Mouse (Mus musculus) lung, postnatal 0 days (tissue): ENCODE data around the gene Xylt1. TPM values are rescaled to one million over a fixed set of nuclear protein-coding genes. Genes with fewer than 3 reads are reported as not detected.

Experiments used
- ATAC-seq: fragments of 200-750 bp; cut with Nextera tagmentation; 2 replicates; pipeline ENCODE4 v1.8.0; 2017; ENCODE audit warnings: moderate library complexity
- DNase-seq: peaks from one replicate; pipeline ENCODE4 v3.0.0-alpha.2; 2016; ENCODE audit warnings: low spot score
- H3K27ac ChIP-seq: fragments of 300-500 bp; sonication (generic); 2 replicates; pipeline ENCODE4 v1.5.1; 2014; ENCODE audit warnings: antibody characterized with exemption, mild to moderate bottlenecking, low read length, mixed read lengths
- H3K27me3 ChIP-seq: fragments of 300-500 bp; sonication (generic); replicated peaks from 2 replicates; pipeline ENCODE4 v1.6.1; 2014; ENCODE audit warnings: low read length, mixed read lengths; ENCODE audit not compliant: insufficient read depth
- H3K36me3 ChIP-seq: fragments of 300-500 bp; sonication (generic); 2 replicates; pipeline ENCODE4 v1.6.1; 2014; ENCODE audit warnings: low read length, mixed read lengths; ENCODE audit not compliant: insufficient read depth
- H3K4me1 ChIP-seq: fragments of 300-500 bp; sonication (generic); 2 replicates; pipeline ENCODE4 v1.6.1; 2014; ENCODE audit warnings: antibody characterized with exemption, low read depth, low read length, mixed read lengths; ENCODE audit not compliant: insufficient read depth
- H3K4me2 ChIP-seq: fragments of 300-500 bp; sonication (generic); replicated peaks from 2 replicates; pipeline ENCODE4 v1.6.1; 2014; ENCODE audit warnings: low read depth, mild to moderate bottlenecking, low read length, moderate library complexity, mixed read lengths
- H3K4me3 ChIP-seq: fragments of 300-500 bp; sonication (generic); 2 replicates; pipeline ENCODE4 v1.5.1; 2014; ENCODE audit warnings: low read depth, low read length
- H3K9ac ChIP-seq: fragments of 300-500 bp; sonication (generic); replicated peaks from 2 replicates; pipeline ENCODE4 v1.6.1; 2014; ENCODE audit warnings: low read depth, mild to moderate bottlenecking
- H3K9me3 ChIP-seq: fragments of 300-500 bp; sonication (generic); 2 replicates; pipeline ENCODE4 v1.6.1; 2016; ENCODE audit warnings: low read length, mixed read lengths
- CTCF ChIP-seq: IDR thresholded peaks from 2 replicates; pipeline ENCODE4 v1.5.1; 2016; ENCODE audit warnings: antibody characterized with exemption, mild to moderate bottlenecking
- EP300 ChIP-seq: IDR thresholded peaks from 2 replicates; pipeline ENCODE4 v1.6.1; 2016; ENCODE audit warnings: antibody characterized with exemption, mild to moderate bottlenecking, control low read depth
- WGBS: fragments of 180-500 bp; shearing (Covaris S2); extraction: QIAGEN DNeasy Blood & Tissue Kit; methylation state at CpG from one replicate; pipeline ENCODE4 v1.1.7; 2014; 5-methylcytosine and 5-hydroxymethylcytosine counted together
- polyA plus RNA-seq: library from polyadenylated mRNA; unstranded; fragments of >200 nt; fragmentation: Nextera tagmentation; extraction: Ambion mirVana; gene quantifications from 2 replicates; pipeline ENCODE4 v1.2.1, GENCODE M21; 2015

Gene Xylt1
- polyA plus RNA-seq, 1 experiment from 2014 or later, result 0.45 TPM

GRCm38 (mm10) chr7:117498173-117498572 lies 117.4 kb downstream of the Xylt1 start:
- TF ChIP-seq CTCF (no peak), EP300 (no peak)
- ATAC-seq, result no peak
- no peaks in the 10 kb centered on the region for H3K9me3 ChIP-seq
- no peak for DNase-seq
- WGBS, result 46% methylated on average over 2 of the region's 2 CpGs
- no peaks in the 10 kb centered on the region for H3K27me3 ChIP-seq
- H3K9ac ChIP-seq, result no peak overlapping the region
- H3K4me1 ChIP-seq, result no peaks in the 10 kb centered on the region
- no peak overlapping the region for H3K27ac ChIP-seq
- H3K36me3 ChIP-seq, result no peaks in the 10 kb centered on the region
- H3K4me3 ChIP-seq, result no peak overlapping the region
- no peak overlapping the region for H3K4me2 ChIP-seq

- H3K27ac ChIP-seq, result no peak overlapping the region
- H3K4me3 ChIP-seq, result no peak overlapping the region
- H3K9me3 ChIP-seq, result no peaks in the 10 kb centered on the region
- DNase-seq (peak; percentile 19), ATAC-seq (peak; percentile 23; the same call in 1 of the 2 replicates)
- 0 out of 2 replicates have a peak, but pooled peaks have one; percentile 12 for TF ChIP-seq EP300
- no peak for TF ChIP-seq CTCF
- H3K9ac ChIP-seq, result no peak overlapping the region
- no peaks in the 10 kb centered on the region for H3K27me3 ChIP-seq
- H3K4me1 ChIP-seq, result no peaks in the 10 kb centered on the region; the same call in 1 of the 2 replicates
- WGBS, result 68% methylated on average over 15 of the region's 15 CpGs
- no peak overlapping the region for H3K4me2 ChIP-seq
- H3K36me3 ChIP-seq, result no peaks in the 10 kb centered on the region
These were observed 120.8 kb downstream of the Xylt1 start for GRCm38 (mm10) chr7:117501355-117502181.

DNA sequence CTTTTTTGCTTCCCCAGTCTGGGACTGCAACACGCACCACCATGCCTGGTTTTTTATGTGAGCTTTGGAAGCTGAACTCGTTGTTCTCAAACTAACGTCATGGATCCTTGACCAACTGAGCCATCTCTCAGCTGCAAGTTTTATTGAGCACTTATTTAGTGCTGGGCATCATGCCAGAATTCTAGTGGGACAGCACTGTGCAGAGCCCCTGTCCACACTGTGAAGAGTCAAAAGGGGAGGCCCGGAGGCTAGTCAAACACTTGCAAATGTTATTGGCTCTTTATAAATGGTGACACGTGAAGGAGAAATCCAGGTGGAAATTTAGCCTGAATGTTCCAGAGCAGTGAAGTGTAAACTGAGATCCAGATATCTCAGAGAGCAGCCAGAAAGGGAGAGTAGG lies 121.6 kb downstream of the Xylt1 start:
- H3K4me1 ChIP-seq, result no peaks in the 10 kb centered on the region; the same call in 1 of the 2 replicates
- no peak for DNase-seq
- H3K36me3 ChIP-seq, result no peaks in the 10 kb centered on the region
- H3K4me2 ChIP-seq, result no peak overlapping the region
- no peak for ATAC-seq
- WGBS, result 72% methylated on average over 5 of the region's 5 CpGs
- no peak overlapping the region for H3K4me3 ChIP-seq
- H3K27me3 ChIP-seq, result no peaks in the 10 kb centered on the region
- H3K27ac ChIP-seq, result no peak overlapping the region
- TF ChIP-seq CTCF, result no peak
- no peak for TF ChIP-seq EP300
- H3K9me3 ChIP-seq, result no peaks in the 10 kb centered on the region
- H3K9ac ChIP-seq, result no peak overlapping the region

DNA sequence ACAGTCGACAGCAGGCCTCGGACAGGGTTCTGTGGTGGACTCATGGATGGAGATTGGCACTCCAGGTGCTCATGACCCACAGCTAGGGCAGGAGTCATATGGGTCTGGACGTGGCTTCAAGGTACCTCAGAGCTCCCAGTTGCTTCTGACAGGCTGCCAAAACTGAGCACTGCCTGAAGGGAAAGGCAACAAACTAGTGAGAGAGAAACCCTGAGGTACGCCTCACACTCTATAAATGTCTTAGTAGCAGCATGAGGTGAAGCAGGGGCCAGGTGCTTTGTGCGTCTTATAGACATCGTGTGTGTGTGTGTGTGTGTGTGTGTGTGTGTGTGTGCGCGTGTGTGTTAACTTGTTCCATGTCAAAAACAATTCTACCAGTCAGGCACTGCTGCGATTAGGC lies 122.9 kb downstream of the Xylt1 start:
- H3K27me3 ChIP-seq, result no peaks in the 10 kb centered on the region

GRCm38 (mm10) chr7:117505791-117506190 lies 125.0 kb downstream of the Xylt1 start:
- peak; percentile 71 for TF ChIP-seq EP300
- no peak for TF ChIP-seq CTCF
- ATAC-seq (peak; percentile 89), DNase-seq (peak; percentile 67)
- WGBS, result 54% methylated on average over 3 of the region's 3 CpGs
- Histone ChIP-seq H3K36me3 (no peaks in the 10 kb centered on the region), H3K4me2 (no peak overlapping the region), H3K9ac (no peak overlapping the region), H3K9me3 (no peaks in the 10 kb centered on the region), H3K4me3 (no peak overlapping the region), H3K4me1 (no peaks in the 10 kb centered on the region; the same call in 1 of the 2 replicates), H3K27ac (no peak overlapping the region), H3K27me3 (no peaks in the 10 kb centered on the region)

More for the DNA sequence above, 122.9 kb downstream of the Xylt1 start:
- ATAC-seq, result no peak
- TF ChIP-seq CTCF (no peak), EP300 (no peak)
- Histone ChIP-seq H3K27ac (no peak overlapping the region), H3K4me1 (no peaks in the 10 kb centered on the region; the same call in 1 of the 2 replicates), H3K4me2 (no peak overlapping the region), H3K4me3 (no peak overlapping the region), H3K36me3 (no peaks in the 10 kb centered on the region), H3K9ac (no peak overlapping the region), H3K9me3 (no peaks in the 10 kb centered on the region)
- 81% methylated on average over 9 of the region's 9 CpGs for WGBS
- DNase-seq, result no peak

DNA sequence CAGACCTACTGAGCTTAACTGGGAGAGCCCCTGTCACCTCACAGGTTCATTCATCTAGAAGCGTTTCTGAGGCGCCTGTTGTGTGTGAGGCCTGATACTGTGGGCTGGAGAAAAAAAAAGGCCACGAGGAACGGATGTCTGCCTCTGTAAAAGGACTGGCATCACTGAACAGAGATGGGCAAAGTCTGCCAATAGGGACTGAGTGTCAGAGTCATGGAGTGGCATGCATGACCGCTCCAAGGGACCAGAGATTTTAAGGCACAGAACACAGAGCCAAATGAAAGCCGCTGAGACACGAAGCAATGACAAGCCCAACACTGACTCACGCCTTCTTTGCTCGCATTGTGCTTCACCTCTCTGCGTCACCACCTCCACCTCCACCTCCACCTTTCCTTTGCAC lies 126.6 kb downstream of the Xylt1 start:
- no peak for DNase-seq
- Histone ChIP-seq H3K36me3 (no peaks in the 10 kb centered on the region), H3K4me2 (no peak overlapping the region), H3K4me3 (no peak overlapping the region), H3K27ac (no peak overlapping the region), H3K27me3 (no peaks in the 10 kb centered on the region), H3K9ac (no peak overlapping the region), H3K9me3 (no peaks in the 10 kb centered on the region), H3K4me1 (no peaks in the 10 kb centered on the region; the same call in 1 of the 2 replicates)
- no peak for TF ChIP-seq EP300
- TF ChIP-seq CTCF, result no peak
- 90% methylated on average over 10 of the region's 10 CpGs for WGBS
- no peak for ATAC-seq
